Mouse (Mus musculus) megakaryocyte, embryonic 14.5 days (primary cell): Measurements from ENCODE around the gene Vps53.

Source experiments
- FLI1 ChIP-seq: IDR thresholded peaks from 2 replicates; pipeline ENCODE4 v1.6.1; 2012; ENCODE audit warnings: low read length, inconsistent platforms, mixed read lengths
- GATA1 ChIP-seq: IDR thresholded peaks from 3 replicates; pipeline ENCODE4 v1.6.1; 2012; ENCODE audit warnings: mixed read lengths, low read length, inconsistent platforms, borderline replicate concordance

- no peak for TF ChIP-seq GATA1
- TF ChIP-seq FLI1: no peak
Observed at GRCm38 (mm10) chr11:76216049-76216540, 36.6 kb upstream of the Vps53 start.
